Mouse (Mus musculus): Measurements from ENCODE around the gene Immp2l. TPM values are rescaled to one million over a fixed set of nuclear protein-coding genes. Genes with fewer than 3 reads are reported as not detected.

The Immp2l gene
- 7.4 and 10.4 TPM in 2 replicates for polyA plus RNA-seq (2014; fragmentation: Nextera tagmentation; extraction: Ambion mirVana)

- Histone ChIP-seq H3K27me3 (ENCODE audit: control insufficient read depth, insufficient read depth, low read length) (no peaks in the 10 kb centered on the region), H3K4me1 (ENCODE audit: control insufficient read depth, insufficient read depth, low read length) (no peaks in the 10 kb centered on the region), H3K4me2 (replicated peaks; ENCODE audit: low read depth, low read length) (peak within 1 kb of the TSS; percentile 68), H3K9ac (ENCODE audit: low read depth, low read length) (peak within 1 kb of the TSS; percentile 71), H3K4me3 (ENCODE audit: low read length) (peak within 1 kb of the TSS; percentile 63), H3K36me3 (ENCODE audit: control insufficient read depth, insufficient read depth, low read length) (no peaks in the 10 kb centered on the region), H3K27ac (ENCODE audit: low read depth, low read length) (no peak within 1 kb of the TSS), H3K9me3 (ENCODE audit: control insufficient read depth, low read length) (no peaks in the 10 kb centered on the region)
- 3% methylated on average over 57 of the region's 68 CpGs for WGBS
- peak; percentile 96 for ATAC-seq (ENCODE audit: low FRiP score, low TSS enrichment)
Observed at GRCm38 (mm10) chr12:41023511-41024421, at the start of gene Immp2l. Immp2l (plus strand) TSS chr12:41024090.

- Histone ChIP-seq H3K4me2 (replicated peaks; ENCODE audit: low read depth, low read length) (no peak overlapping the region), H3K9ac (ENCODE audit: low read depth, low read length) (no peak overlapping the region), H3K4me3 (ENCODE audit: low read length) (no peak overlapping the region), H3K36me3 (ENCODE audit: control insufficient read depth, insufficient read depth, low read length) (no peaks in the 10 kb centered on the region), H3K9me3 (ENCODE audit: control insufficient read depth, low read length) (no peaks in the 10 kb centered on the region), H3K27ac (ENCODE audit: low read depth, low read length) (no peak overlapping the region), H3K27me3 (ENCODE audit: control insufficient read depth, insufficient read depth, low read length) (no peaks in the 10 kb centered on the region), H3K4me1 (ENCODE audit: control insufficient read depth, insufficient read depth, low read length) (no peaks in the 10 kb centered on the region)
- no peak for ATAC-seq (ENCODE audit: low FRiP score, low TSS enrichment)
- WGBS = 87% methylated on average over 2 of the region's 2 CpGs
Observed at GRCm38 (mm10) chr12:40978719-40979500, 45.0 kb upstream of the Immp2l start.

GRCm38 (mm10) chr12:40979716-40980115 is 44.2 kb upstream of the Immp2l start:
- no peak for ATAC-seq (ENCODE audit: low FRiP score, low TSS enrichment)
- 89% methylated on average over 4 of the region's 4 CpGs for WGBS
- no peak overlapping the region for H3K27ac ChIP-seq (ENCODE audit: low read depth, low read length)

GRCm38 (mm10) chr12:40980160-40980559 is 43.7 kb upstream of the Immp2l start:
- Histone ChIP-seq H3K4me1 (ENCODE audit: control insufficient read depth, insufficient read depth, low read length) (no peaks in the 10 kb centered on the region), H3K27me3 (ENCODE audit: control insufficient read depth, insufficient read depth, low read length) (no peaks in the 10 kb centered on the region), H3K36me3 (ENCODE audit: control insufficient read depth, insufficient read depth, low read length) (no peaks in the 10 kb centered on the region), H3K9ac (ENCODE audit: low read depth, low read length) (no peak overlapping the region), H3K4me3 (ENCODE audit: low read length) (no peak overlapping the region), H3K27ac (ENCODE audit: low read depth, low read length) (no peak overlapping the region), H3K4me2 (replicated peaks; ENCODE audit: low read depth, low read length) (no peak overlapping the region), H3K9me3 (ENCODE audit: control insufficient read depth, low read length) (no peaks in the 10 kb centered on the region)
- 85% methylated on average over 3 of the region's 3 CpGs for WGBS
- no peak for ATAC-seq (ENCODE audit: low FRiP score, low TSS enrichment)

More at GRCm38 (mm10) chr12:40979716-40980115, 44.2 kb upstream of the Immp2l start:
- Histone ChIP-seq H3K27me3 (ENCODE audit: control insufficient read depth, insufficient read depth, low read length) (no peaks in the 10 kb centered on the region), H3K4me2 (replicated peaks; ENCODE audit: low read depth, low read length) (no peak overlapping the region), H3K4me1 (ENCODE audit: control insufficient read depth, insufficient read depth, low read length) (no peaks in the 10 kb centered on the region), H3K9me3 (ENCODE audit: control insufficient read depth, low read length) (no peaks in the 10 kb centered on the region), H3K36me3 (ENCODE audit: control insufficient read depth, insufficient read depth, low read length) (no peaks in the 10 kb centered on the region), H3K4me3 (ENCODE audit: low read length) (no peak overlapping the region), H3K9ac (ENCODE audit: low read depth, low read length) (no peak overlapping the region)

- WGBS = 76% methylated on average over 1 of the region's 1 CpGs
- ATAC-seq (ENCODE audit: low FRiP score, low TSS enrichment) = no peak
- no peak overlapping the region for H3K4me3 ChIP-seq (ENCODE audit: low read length)
Observed at GRCm38 (mm10) chr12:40983021-40983420, 40.9 kb upstream of the Immp2l start.

GRCm38 (mm10) chr12:40984735-40985134 is 39.2 kb upstream of the Immp2l start:
- no peaks in the 10 kb centered on the region for H3K27me3 ChIP-seq (ENCODE audit: control insufficient read depth, insufficient read depth, low read length)
- H3K36me3 ChIP-seq (ENCODE audit: control insufficient read depth, insufficient read depth, low read length) = no peaks in the 10 kb centered on the region
- H3K4me2 ChIP-seq (replicated peaks; ENCODE audit: low read depth, low read length) = no peak overlapping the region
- H3K4me3 ChIP-seq (ENCODE audit: low read length) = no peak overlapping the region
- WGBS = 25% methylated on average over 4 of the region's 4 CpGs
- H3K27ac ChIP-seq (ENCODE audit: low read depth, low read length) = no peak overlapping the region
- ATAC-seq (ENCODE audit: low FRiP score, low TSS enrichment) = no peak
- H3K4me1 ChIP-seq (ENCODE audit: control insufficient read depth, insufficient read depth, low read length) = no peaks in the 10 kb centered on the region
- no peak overlapping the region for H3K9ac ChIP-seq (ENCODE audit: low read depth, low read length)
- no peaks in the 10 kb centered on the region for H3K9me3 ChIP-seq (ENCODE audit: control insufficient read depth, low read length)

More at GRCm38 (mm10) chr12:40983021-40983420, 40.9 kb upstream of the Immp2l start:
- Histone ChIP-seq H3K27me3 (ENCODE audit: control insufficient read depth, insufficient read depth, low read length) (no peaks in the 10 kb centered on the region), H3K27ac (ENCODE audit: low read depth, low read length) (no peak overlapping the region), H3K36me3 (ENCODE audit: control insufficient read depth, insufficient read depth, low read length) (no peaks in the 10 kb centered on the region), H3K4me1 (ENCODE audit: control insufficient read depth, insufficient read depth, low read length) (no peaks in the 10 kb centered on the region), H3K9me3 (ENCODE audit: control insufficient read depth, low read length) (no peaks in the 10 kb centered on the region), H3K4me2 (replicated peaks; ENCODE audit: low read depth, low read length) (no peak overlapping the region), H3K9ac (ENCODE audit: low read depth, low read length) (no peak overlapping the region)

- no peak overlapping the region for H3K4me3 ChIP-seq (ENCODE audit: low read length)
- H3K27ac ChIP-seq (ENCODE audit: low read depth, low read length) = no peak overlapping the region
- WGBS = 76% methylated on average over 4 of the region's 4 CpGs
- no peaks in the 10 kb centered on the region for H3K4me1 ChIP-seq (ENCODE audit: control insufficient read depth, insufficient read depth, low read length)
- no peaks in the 10 kb centered on the region for H3K36me3 ChIP-seq (ENCODE audit: control insufficient read depth, insufficient read depth, low read length)
- no peaks in the 10 kb centered on the region for H3K27me3 ChIP-seq (ENCODE audit: control insufficient read depth, insufficient read depth, low read length)
- no peaks in the 10 kb centered on the region for H3K9me3 ChIP-seq (ENCODE audit: control insufficient read depth, low read length)
- ATAC-seq (ENCODE audit: low FRiP score, low TSS enrichment) = no peak
- no peak overlapping the region for H3K9ac ChIP-seq (ENCODE audit: low read depth, low read length)
- H3K4me2 ChIP-seq (replicated peaks; ENCODE audit: low read depth, low read length) = no peak overlapping the region
Observed at GRCm38 (mm10) chr12:40985791-40986190, 38.1 kb upstream of the Immp2l start.

GRCm38 (mm10) chr12:40988311-40989065 is 35.4 kb upstream of the Immp2l start:
- Histone ChIP-seq H3K4me3 (ENCODE audit: low read length) (no peak overlapping the region), H3K27me3 (ENCODE audit: control insufficient read depth, insufficient read depth, low read length) (no peaks in the 10 kb centered on the region), H3K9ac (ENCODE audit: low read depth, low read length) (no peak overlapping the region), H3K4me1 (ENCODE audit: control insufficient read depth, insufficient read depth, low read length) (no peaks in the 10 kb centered on the region), H3K36me3 (ENCODE audit: control insufficient read depth, insufficient read depth, low read length) (no peaks in the 10 kb centered on the region), H3K27ac (ENCODE audit: low read depth, low read length) (no peak overlapping the region), H3K4me2 (replicated peaks; ENCODE audit: low read depth, low read length) (no peak overlapping the region), H3K9me3 (ENCODE audit: control insufficient read depth, low read length) (no peaks in the 10 kb centered on the region)
- 92% methylated on average over 9 of the region's 9 CpGs for WGBS
- ATAC-seq (ENCODE audit: low FRiP score, low TSS enrichment) = no peak
